Mouse (Mus musculus): ENCODE data around the gene Arhgap15. TPM values are rescaled to one million over a fixed set of nuclear protein-coding genes. Genes with fewer than 3 reads are reported as not detected.

Gene Arhgap15
- total RNA-seq, 2 experiments from 2014 or later, result 7.6 to 12.2 TPM

DNA sequence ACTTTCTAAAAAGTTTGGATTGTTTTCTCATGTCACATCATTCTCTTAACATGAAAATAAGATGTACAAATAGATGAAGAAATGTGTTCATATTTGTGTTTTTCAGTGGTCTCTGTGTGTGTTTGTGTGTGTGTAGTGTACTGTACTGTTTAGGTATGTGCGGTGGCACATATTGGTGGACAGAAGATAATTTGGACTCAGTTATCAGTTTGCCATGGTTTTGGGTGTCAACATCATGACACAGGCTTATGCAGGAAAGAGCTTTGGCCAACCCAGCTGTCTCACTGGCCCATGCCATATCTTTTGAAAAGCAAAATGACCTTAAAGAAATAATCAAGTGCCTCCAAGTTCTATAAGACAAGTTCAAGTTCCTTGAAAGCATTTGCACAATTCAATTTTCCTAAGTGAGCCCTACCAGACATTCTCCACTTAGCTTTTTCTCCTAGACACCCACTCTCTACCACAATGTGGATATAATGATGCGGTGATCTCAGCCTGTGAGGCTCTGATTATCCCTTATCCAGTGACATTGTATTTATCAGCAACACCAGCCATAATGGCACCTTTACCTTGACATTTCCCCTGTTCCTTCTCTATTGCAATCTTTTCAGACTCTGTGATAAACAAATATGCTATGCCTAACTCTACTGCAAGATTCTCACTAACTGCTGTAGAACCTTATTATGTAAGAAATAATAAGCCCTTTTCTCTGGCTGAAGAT lies 21.4 kb downstream of the Arhgap15 start:
- no peak for DNase-seq (ENCODE audit: low spot score in 2 of 2)
- intact Hi-C loops (cut with DNase I), result no loop called here

DNA sequence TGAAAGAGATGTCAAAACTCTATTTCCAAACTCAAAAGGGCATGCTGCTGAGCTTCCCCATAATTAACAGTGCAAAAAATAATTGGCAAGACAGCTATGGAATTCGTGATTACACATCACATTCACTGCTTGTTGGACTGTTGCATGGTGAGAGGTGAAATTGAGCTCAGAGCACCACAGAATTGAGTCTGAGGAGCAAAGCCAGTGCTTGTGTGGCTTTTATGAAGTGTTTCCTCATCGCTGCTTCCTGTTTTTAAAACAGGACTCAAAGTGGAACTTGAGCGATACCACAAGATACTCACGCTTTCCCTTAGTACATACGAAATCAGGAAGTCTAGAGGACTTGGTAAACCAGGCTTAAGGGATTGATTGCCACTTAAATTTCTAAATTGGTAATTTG lies 24.0 kb downstream of the Arhgap15 start:
- intact Hi-C loops (cut with DNase I), result no loop called here
- DNase-seq (ENCODE audit: low spot score in 2 of 2), result no peak

DNA sequence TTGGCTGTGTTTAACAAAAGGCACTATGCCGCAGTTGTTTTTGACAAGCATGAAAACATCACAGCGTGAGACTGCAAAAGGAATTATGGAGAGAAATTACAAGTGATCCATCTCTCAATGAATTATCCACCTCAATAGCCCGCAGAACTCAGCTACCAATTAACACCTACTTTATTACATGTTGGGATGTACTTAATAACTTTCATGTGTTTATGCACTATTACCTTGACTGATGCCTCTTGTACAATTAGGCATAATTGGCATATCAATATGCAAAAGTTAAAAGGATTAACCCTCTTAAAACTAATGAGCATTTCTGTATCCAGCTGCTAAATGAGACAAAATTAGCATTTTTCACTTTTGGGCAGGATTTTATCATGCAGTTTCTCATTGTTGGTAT lies 33.5 kb downstream of the Arhgap15 start:
- no peak for DNase-seq (ENCODE audit: low spot score in 2 of 2)
- intact Hi-C loops (cut with DNase I), result loop anchor here (10.0 kb wide), 1 partner anchor 1323 kb away; no protein-coding TSS in a partner anchor

DNA sequence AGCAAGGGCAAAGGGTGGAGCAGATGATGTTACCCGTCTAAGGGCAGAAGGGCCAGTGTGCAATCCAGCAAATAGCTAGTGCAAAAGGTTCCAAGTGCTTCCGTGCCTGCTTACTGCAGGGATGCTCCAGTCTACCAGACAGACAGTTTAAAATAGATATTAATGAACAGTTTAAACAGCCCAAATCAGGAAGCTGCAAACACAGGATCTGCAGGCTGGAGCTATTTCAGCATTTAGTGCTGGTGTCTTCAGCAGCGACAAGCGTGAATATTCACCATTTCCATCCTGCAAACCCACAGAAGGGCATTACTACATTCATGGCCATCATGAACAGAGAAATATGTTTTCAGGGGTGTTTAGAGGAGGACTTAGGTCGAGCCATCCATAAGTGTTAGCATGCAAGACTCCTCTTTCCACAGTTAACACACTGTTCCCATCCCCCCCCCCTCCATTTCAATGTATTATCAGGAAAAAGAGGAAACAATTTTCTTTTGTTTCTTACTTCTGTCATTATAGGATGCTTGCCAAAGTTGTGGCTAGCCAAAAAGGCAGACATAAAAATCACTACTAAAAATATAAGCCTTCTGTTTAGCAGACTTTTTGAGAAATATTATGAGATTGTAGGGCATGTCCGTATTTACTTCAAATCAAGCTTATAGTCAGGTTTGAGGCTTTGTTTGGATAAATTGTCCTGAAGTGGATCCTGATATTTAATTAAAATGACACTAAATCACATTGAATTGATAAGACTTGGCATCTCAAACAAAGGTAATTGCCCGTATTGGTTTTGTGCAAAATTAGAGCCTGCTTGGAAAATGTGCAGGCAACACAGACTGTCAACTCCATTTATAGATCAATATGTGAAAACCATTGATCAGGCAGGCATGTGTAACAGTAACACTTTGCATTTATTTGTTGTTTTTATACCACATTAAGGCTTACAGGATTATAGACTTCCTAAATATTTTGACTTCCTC lies 35.4 kb downstream of the Arhgap15 start:
- intact Hi-C loops (cut with DNase I), result loop anchor here (10.0 kb wide), 1 partner anchor 1321 kb away; no protein-coding TSS in a partner anchor
- no peak for DNase-seq (ENCODE audit: low spot score in 2 of 2)

DNA sequence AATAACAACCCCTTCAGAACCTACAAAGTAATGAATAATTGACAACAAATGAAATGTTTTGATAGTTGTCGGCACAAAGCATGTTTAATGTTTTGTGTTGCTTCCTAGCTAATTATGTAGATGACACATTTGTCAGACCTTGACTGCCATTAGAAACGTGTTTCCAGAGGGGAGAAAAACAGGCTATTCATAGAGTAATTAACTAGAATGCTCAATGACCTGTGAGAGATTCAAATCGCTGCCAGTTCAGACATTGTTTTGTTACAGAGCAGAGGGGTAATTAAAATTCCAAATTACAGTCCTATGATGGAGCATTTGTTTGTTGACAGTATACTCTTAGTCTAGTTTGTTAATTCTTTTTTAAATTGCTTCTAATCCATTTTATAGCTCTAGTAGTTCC lies 37.5 kb downstream of the Arhgap15 start:
- no peak for DNase-seq (ENCODE audit: low spot score in 2 of 2)
- intact Hi-C loops (cut with DNase I), result loop anchor here (2.0 to 10.0 kb wide), 2 partner anchors 117 to 1319 kb away; no protein-coding TSS in a partner anchor

DNA sequence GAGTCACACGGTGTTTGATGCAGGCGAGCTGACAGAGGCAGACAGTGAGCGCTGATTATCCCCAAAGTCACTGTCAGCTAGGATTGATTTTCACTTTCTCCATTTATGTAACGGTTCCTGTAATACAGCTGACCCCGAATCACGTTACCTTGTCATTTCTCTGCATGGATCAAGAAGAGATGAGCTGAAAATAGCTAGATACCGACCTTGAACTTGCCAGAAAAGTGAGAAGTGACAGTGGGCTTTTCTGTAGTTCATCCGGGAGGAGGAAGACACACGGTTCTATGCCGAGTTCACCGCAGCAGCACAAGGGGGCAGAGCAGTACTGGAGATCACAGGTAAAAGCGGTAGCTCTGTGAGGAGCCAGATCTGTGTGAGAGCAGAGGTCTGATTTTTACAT lies 38.5 kb downstream of the Arhgap15 start:
- peak; percentile 41 to 52 for DNase-seq (ENCODE audit: low spot score in 2 of 2)
- intact Hi-C loops (cut with DNase I), result loop anchor here (2.0 to 10.0 kb wide), 2 partner anchors 116 to 1318 kb away; no protein-coding TSS in a partner anchor

DNA sequence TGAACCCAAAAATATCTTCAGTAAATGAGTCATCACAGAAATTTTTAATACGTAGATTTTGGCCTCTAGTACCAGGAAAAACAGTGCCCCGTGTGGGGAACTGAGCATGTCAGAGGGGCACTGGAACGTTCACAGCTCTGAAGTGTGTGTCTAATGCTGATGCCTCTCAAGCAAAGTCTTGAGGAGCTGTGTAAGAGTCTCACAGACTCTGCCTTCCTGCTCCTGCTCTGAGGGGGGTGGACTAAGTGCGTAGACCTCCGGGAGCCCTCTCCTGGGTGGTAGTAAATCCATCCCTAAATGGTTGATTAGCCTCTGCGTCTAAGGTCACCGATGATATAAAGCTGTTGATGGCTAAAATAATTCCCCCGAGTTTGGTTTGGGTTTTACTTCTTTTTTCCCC lies 39.9 kb downstream of the Arhgap15 start:
- intact Hi-C loops (cut with DNase I), result loop anchor here (10.0 kb wide), 1 partner anchor 1316 kb away; no protein-coding TSS in a partner anchor
- DNase-seq (ENCODE audit: low spot score in 2 of 2), result no peak

DNA sequence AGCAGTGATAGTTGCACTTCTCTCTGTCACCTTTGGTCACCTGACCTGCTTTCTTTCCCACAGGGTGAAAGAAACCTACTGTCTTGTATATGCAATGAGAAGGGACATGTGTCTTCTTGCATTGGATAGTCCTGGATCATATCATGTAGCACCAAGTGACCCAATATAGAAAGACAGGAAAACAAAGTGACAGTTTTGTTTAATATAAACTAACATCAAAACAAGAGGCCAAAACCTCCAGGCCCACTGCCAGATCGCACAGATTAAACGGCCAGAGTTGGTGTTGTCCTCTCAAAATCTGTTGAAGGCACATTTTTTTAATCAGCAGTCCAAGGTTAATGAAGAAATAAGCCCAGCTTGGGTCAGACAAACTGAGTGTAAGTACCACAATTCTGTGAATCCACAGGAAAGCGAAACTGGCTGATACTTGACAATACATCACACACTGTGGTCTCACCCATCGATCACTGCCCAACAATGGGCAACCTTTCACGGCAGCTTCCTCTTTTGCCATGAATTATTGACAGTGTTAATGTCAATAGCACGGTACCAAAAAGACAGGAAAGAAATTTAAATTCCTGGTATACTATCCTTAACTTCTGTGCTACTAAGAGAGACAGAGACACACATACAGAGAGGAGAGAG lies 41.5 kb downstream of the Arhgap15 start:
- intact Hi-C loops (cut with DNase I), result no loop called here
- no peak for DNase-seq (ENCODE audit: low spot score in 2 of 2)

DNA sequence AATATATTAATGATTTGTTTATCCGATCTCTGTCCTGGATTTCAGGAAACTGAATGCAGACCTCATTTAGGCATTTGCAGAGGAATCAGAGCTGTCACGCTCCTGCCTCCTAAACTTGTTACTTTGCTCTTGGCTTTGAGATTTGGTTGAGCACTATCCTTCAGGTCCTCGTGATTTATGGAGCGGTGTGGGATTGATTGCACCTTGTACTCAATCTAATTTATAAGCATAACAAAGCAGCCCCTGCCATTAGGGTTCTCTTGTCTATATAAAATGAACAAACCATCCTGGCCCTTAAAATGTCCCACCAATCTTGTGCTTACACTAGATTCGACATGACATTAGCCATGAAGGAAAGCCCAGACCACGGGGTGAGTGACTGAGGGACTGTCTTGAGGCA lies 43.0 kb downstream of the Arhgap15 start:
- DNase-seq (ENCODE audit: low spot score in 2 of 2), result no peak
- intact Hi-C loops (cut with DNase I), result no loop called here

DNA sequence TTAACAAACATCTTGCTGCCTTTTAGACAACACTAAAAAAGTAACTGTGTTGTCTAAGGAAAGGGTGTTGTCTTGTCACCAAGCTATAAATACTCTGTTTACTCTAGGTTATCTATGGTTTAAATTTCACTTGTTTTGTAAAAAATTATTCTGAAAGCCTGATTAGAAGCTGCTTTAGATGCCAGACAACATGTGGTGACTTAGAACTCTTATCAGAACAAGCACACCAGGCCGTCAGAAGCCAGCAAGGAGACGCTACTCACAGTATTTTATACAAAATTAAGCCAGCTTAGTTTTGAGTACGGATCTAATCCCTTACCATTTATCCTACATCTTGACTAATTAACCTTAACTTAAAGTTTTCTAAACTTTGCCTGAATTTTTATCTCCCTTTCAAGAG lies 44.5 kb downstream of the Arhgap15 start:
- DNase-seq (ENCODE audit: low spot score in 2 of 2), result no peak
- intact Hi-C loops (cut with DNase I), result no loop called here

DNA sequence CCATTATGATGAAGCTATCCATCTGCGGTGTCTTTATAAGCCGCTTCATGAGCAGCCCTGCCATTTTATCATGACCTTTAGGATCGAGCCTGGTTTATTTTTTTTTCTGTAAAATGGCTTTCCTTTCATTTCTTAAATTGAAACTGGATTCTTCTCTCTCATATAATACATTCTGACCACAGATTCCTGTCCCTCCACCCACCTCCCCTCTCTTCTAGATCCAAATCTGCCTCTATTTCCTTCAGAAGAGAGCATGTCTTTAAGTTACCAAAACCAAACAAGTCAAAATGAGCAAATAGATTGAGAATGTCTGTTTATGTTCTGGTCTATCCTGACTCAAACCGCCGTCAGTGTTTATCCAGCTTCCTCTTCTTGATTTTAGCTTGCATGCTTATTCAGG lies 46.1 kb downstream of the Arhgap15 start:
- intact Hi-C loops (cut with DNase I), result no loop called here
- no peak for DNase-seq (ENCODE audit: low spot score in 2 of 2)

DNA sequence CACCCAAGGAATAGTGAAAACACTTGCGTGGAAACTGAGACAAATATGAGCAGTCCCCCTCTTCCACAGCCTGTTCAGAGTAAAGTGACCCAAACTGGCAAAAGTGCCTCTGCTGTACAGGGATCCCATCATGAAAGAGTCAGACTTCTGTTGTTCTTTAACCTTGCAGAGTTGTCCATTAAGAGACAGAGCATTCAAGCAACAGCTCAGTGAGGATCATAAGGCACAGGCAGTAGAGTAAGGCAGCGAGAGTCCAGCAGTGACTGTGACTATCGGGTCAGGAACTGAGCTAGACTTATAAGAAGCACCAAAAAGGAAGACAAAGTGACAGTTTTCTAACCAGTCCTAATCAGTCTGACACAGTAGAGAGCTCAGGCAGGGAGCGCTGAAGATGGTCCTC lies 47.8 kb downstream of the Arhgap15 start:
- intact Hi-C loops (cut with DNase I), result no loop called here

DNA sequence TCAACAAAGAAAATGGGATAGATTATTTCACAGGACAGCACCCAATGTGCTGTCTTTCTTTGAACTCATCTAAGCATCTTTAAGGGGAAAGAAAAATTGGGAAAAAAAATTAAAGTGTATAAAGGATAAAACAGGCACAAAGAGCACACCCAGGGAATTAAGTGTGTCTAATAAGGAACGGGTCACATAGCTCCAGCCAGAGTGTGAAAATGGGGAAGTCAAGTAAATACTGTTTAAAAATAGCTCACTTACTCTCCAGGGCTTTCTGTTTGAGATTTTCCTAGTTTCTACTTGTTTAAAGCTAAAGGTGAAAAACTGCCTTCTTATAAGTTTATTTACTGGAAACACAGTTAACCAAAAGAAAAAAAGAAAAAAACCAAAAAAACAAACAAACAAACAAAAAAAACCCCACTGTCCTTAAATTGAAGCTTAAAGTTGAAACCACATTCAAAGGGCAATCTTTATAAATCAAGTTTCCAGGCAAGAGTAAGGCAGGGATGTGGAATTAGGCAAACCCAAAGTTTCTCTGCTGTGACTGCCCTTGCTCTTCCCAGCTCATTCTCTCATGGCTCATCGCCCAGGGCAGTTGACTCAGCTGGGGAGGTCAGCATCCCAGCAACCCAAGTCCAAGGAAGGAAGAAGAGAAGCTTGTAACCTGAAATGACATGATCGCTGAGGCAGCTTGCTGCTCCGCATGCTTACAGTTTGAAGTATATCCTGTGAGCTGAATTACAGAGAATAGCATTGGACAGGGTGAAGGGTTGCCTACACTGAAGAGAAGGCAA lies 57.5 kb downstream of the Arhgap15 start:
- intact Hi-C loops (cut with DNase I), result no loop called here
- DNase-seq (ENCODE audit: low spot score in 2 of 2), result no peak

More for the DNA sequence above, 47.8 kb downstream of the Arhgap15 start:
- no peak for DNase-seq (ENCODE audit: low spot score in 2 of 2)

DNA sequence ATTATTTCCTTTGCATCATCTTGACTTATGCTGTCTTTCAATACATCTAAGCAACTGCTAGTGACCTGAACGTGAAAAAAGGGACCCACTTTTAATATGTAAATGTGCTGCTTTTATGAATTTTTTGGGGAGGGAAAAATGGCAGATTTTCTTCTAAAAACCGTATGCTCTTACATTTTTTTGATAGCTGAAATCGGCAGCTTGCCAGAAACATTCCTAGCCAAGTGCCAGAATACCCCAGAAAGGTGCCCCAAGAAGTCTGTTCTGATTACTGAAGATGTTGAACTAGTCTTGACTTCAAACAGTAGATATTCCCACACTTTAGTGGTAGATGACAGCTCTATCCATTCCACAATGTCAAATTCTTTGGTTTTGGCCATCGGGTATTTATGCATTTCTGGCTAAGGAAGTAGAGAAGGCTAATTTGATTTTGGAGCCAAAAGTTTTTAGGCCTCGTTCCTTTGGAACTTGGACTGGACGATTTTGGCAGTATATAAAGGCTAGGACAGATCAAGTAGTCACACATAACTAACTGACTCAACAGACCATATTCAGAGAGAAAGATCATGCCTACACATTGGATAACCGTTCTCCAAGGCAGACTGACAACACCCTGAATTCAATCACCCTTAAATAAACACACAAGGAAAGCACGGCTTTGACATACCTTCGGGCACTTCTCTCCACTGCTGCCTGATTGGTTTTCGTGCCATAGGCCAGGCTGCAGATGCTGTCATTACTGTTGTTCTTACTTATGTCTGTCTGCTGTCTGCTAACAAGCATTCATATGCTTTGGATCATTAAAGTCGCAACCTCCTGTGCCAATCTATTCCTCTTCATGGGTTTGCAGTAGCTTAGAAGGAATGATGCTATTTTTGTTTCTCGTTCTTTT lies 67.5 kb downstream of the Arhgap15 start:
- no peak for DNase-seq (ENCODE audit: low spot score in 2 of 2)
- intact Hi-C loops (cut with DNase I), result no loop called here

DNA sequence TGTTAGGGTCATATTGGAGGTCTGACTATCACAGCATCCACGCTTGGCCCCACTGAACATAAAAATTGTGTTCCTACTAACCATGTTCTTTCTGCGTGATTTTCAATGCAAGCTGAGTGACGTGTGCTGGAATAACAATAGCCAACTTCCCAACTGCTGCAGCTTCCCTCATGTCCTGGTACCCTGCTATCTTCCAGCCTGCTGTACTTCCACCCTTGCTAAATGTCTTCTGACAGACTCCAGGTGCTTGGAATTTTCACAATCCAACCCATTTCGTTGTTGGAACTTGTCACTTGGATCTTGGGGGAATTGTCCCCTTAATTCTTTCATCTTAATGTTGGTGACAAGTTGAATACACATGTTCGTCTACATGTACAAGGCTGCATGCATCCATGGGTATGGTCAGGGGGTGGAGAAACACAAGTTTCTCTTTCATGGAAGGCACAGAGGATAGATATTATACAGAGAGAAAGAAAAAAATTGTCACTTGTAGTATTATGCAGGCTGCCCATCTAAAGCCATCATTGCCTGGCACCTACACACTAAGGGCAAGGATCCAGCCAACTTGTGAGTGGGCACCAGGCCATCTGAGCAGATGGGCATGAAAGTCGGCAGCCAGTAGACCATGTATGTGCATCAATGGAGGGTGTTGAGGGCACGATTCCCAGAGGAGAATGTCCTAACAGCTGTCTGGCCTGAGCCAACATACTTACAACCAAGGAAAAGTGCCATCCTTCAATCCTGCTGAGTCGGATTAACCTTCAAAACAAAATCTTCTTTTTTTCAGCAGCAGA lies 68.4 kb downstream of the Arhgap15 start:
- intact Hi-C loops (cut with DNase I), result no loop called here
- peak; percentile 54 to 63 for DNase-seq (ENCODE audit: low spot score in 2 of 2)

DNA sequence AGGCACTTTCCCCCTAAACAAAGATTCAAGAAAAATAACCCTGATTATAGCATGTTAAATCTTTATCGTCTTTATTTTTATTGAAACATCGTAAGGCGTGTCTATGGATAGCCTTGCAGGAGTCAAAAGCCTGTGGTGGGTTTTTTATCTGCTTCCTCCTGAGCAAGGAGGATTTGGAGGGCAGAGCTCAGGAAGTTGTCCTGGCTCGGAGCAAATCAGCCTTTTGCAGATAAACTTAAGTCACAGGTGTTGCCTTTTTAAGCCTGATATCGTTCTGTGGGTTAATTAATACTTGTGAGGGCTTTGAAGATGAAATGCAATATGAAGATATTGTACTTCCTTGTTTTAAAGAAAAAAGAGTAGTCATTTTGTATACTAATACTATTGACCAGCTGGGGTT lies 87.3 kb downstream of the Arhgap15 start:
- intact Hi-C loops (cut with DNase I), result no loop called here
- no peak for DNase-seq (ENCODE audit: low spot score in 2 of 2)

DNA sequence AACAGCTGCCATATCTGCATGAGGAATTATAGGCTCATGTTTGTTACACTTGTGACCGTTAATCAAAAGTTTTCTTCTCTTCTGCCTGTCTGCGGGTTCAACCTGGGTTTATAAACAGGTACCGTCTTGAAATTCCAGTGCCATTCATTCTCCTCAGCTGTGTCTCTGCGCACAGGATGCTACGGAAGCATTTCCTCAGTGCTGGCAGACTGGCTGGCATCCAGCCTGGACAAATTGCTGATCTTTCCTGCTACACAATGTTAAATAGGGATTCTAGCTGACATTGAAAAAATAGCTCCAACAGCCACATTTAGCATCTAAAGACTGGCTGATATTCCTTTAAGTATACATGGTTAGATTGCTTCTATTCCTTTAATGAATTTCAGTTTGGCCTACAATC lies 93.0 kb downstream of the Arhgap15 start:
- intact Hi-C loops (cut with DNase I), result no loop called here
- DNase-seq (ENCODE audit: low spot score in 2 of 2), result peak; percentile 17 to 18

DNA sequence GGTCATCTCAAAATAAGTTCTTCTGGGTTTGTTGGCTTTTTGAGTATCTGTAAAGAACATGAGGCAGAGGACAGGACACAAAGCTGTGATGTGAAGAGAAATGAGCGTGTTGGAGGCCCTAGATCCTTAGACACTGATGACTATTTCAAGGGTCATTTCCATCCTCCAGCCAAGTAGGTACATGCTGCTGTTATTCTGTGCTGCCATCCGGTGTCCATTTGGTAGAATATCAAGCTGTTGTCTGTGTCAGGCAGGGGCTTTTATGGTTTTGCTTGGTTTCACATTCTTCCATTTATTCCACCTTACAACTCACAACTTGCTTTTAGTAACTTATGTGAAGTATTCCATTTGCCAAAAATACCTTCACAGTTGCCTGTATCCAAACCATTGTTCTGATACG lies 102.6 kb downstream of the Arhgap15 start:
- intact Hi-C loops (cut with DNase I), result no loop called here
- no peak for DNase-seq (ENCODE audit: low spot score in 2 of 2)

All from left cerebral cortex, postnatal 36 days (tissue).